Mouse (Mus musculus) induced T-regulatory cell, adult 2 months (primary cell): Measurements from ENCODE around the gene Tmem178b.

Source experiments
- DNase-seq: peaks from one replicate; pipeline ENCODE4 v3.0.0-alpha.2; 2012; ENCODE audit warnings: low read depth

The Tmem178b gene

DNA sequence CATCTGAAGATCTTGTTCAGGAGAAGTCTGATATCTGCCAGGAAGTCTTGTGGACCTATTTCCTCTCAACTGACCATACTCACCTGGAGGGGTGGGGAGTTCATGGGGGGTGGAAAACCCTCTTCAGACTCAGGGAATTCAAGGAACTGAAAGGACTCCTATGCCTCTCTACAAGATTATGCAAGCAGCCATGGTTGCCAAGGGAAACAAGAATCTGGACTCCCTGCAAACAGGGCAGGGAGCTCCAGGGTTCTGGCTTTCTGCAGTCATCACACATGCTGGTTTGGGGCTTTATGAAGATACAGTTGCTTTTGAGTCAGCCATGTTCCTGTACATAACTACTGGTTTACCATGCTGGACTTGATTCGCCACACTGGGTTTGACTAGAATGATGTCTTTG lies 390.6 kb downstream of the Tmem178b start:
- DNase-seq: no peak

DNA sequence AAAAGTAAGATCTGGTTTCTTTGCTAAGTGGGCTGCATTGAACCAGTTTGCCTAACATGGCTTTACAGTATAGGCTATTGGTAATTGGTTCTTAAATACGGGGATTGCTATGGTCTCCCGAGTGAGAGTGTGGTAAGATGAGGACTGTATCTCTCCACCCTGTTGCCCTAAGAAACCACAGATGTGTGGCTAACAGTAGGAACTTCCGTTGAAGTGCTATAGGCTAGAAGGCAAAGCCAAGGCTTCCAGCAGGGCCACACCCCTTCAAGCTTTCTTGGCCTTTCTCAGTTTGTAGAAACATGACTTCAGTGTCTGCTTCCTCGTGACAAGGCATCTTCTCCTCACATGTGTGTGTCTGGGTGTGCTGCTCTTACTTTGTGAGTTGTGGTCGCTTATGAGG lies 427.6 kb downstream of the Tmem178b start:
- DNase-seq: no peak

DNA sequence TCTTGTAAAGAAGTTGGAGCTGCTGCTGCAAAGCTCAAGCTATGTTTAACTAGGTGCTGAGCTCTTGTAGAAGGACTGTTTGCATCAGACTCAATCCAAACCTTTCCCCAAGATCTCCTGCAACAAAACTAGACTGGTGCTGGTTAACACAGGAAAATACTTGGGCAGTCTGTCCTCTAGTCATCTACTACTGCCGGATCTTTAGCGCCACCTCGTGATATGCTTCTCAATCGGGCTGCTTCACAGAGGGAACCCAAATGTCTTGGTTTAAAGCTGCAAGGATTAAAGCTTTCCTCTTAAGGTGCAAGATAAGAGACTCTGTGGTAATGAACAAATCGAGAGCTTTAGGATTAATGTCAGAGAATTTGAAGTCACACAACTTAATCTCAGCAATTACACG lies 430.3 kb downstream of the Tmem178b start:
- DNase-seq: peak; percentile 6
